Comparison of ENCODE assay signal across 25 mouse cellular contexts in genomic region chr12:89174306-89175159, GRCm38 (mm10).
DNase-seq lines count a peak whose midpoint lies in the region; ATAC-seq and TF ChIP-seq lines count a peak whose summit lies in the region.
"Had no signal": no experiment of that assay in that cellular context is flagged by ENCODE, and none has a peak within 500 bp of the region (broad histone marks: within the 10 kb centered on the region; RNA-seq: fewer than 3 reads in every experiment).

No protein-coding gene starts in this region.

- 70% methylated on average over 12 of the region's 12 CpGs for WGBS in heart, embryonic 12.5 days
- 41% methylated on average over 12 of the region's 12 CpGs for whole genome bisulfite sequencing in stomach, embryonic 14.5 days
- 47% methylated on average over 12 of the region's 12 CpGs for WGBS in stomach, postnatal 0 days

- no peak overlapping the region for H3K9ac ChIP-seq in heart, embryonic 12.5 days
- H3K9ac ChIP-seq in stomach, embryonic 14.5 days (replicated peaks; ENCODE audit: low read depth, low read length): no peak overlapping the region
- H3K9ac ChIP-seq in stomach, postnatal 0 days (ENCODE audit: low read length): no peak overlapping the region
- H3K9ac ChIP-seq: heart, embryonic 15.5 days; liver, embryonic 15.5 days; neural tube, embryonic 13.5 days had no signal

- H3K36me3 ChIP-seq in heart, embryonic 12.5 days: no peaks in the 10 kb centered on the region
- no peaks in the 10 kb centered on the region for H3K36me3 ChIP-seq in stomach, embryonic 14.5 days (ENCODE audit: control insufficient read depth, insufficient read depth, low read length)
- no peaks in the 10 kb centered on the region for H3K36me3 ChIP-seq in stomach, postnatal 0 days (ENCODE audit: control insufficient read depth, insufficient read depth, low read length)
- H3K36me3 ChIP-seq: heart, embryonic 15.5 days; limb, embryonic 10.5 days; liver, embryonic 15.5 days; neural tube, embryonic 13.5 days had no signal

- H3K4me2 ChIP-seq in heart, embryonic 12.5 days: no peak overlapping the region
- no peak overlapping the region for H3K4me2 ChIP-seq in stomach, embryonic 14.5 days (replicated peaks; ENCODE audit: low read depth, low read length)
- no peak overlapping the region for H3K4me2 ChIP-seq in stomach, postnatal 0 days (replicated peaks; ENCODE audit: low read depth)
- H3K4me2 ChIP-seq: heart, embryonic 15.5 days; liver, embryonic 15.5 days; neural tube, embryonic 13.5 days had no signal

- H3K9me3 ChIP-seq in heart, embryonic 12.5 days (replicated peaks): no peaks in the 10 kb centered on the region
- H3K9me3 ChIP-seq in stomach, embryonic 14.5 days (ENCODE audit: control insufficient read depth, low read depth, low read length): no peaks in the 10 kb centered on the region
- no peaks in the 10 kb centered on the region for H3K9me3 ChIP-seq in stomach, postnatal 0 days (ENCODE audit: control insufficient read depth, low read length)
- H3K9me3 ChIP-seq: heart, embryonic 15.5 days; limb, embryonic 10.5 days; liver, embryonic 15.5 days; neural tube, embryonic 13.5 days had no signal

- TF ChIP-seq CTCF in stomach, postnatal 0 days (IDR thresholded peaks at IDR 0.05; ENCODE audit: low read depth): no peak

- TF ChIP-seq EP300 in stomach, postnatal 0 days (optimal IDR thresholded peaks at IDR 0.05): no peak

- no peak overlapping the region for H3K4me3 ChIP-seq in heart, embryonic 12.5 days
- no peak overlapping the region for H3K4me3 ChIP-seq in stomach, embryonic 14.5 days (ENCODE audit: low read depth, low read length)
- H3K4me3 ChIP-seq in stomach, postnatal 0 days (ENCODE audit: low read depth, low read length): no peak overlapping the region
- H3K4me3 ChIP-seq: heart, embryonic 15.5 days; left cerebral cortex, adult 2 months; limb, embryonic 10.5 days; liver, embryonic 15.5 days; myocyte; neural tube, embryonic 13.5 days had no signal

- DNase-seq in cerebellum, postnatal 10 days: peak; percentile 13 to 16
- DNase-seq in cerebellum, postnatal 25 days: no peak
- DNase-seq in heart, adult 11 months: peak; percentile 81
- no peak for DNase-seq in stomach, postnatal 0 days (ENCODE audit: low spot score)
- no peak for DNase-seq in thymus, postnatal 4 days
- DNase-seq: adrenal gland, adult 8-10 months; cerebellum, adult 8-10 months; gastrocnemius, postnatal 36 days; heart, postnatal 36 days; kidney, adult 18-20 months; kidney, postnatal 10 days; liver; retina, postnatal 1 day; thymus, postnatal 25 days had no signal

- no peak overlapping the region for H3K27ac ChIP-seq in heart, embryonic 12.5 days (ENCODE audit: poor library complexity, severe bottlenecking)
- H3K27ac ChIP-seq in stomach, embryonic 14.5 days (ENCODE audit: low read length): no peak overlapping the region
- H3K27ac ChIP-seq in stomach, postnatal 0 days (replicated peaks): no peak overlapping the region
- H3K27ac ChIP-seq: heart, embryonic 15.5 days; left cerebral cortex, adult 2 months; limb, embryonic 10.5 days; liver, embryonic 15.5 days; macrophage; neural tube, embryonic 13.5 days had no signal

- no peaks in the 10 kb centered on the region for H3K27me3 ChIP-seq in heart, embryonic 12.5 days (replicated peaks)
- H3K27me3 ChIP-seq in stomach, embryonic 14.5 days (ENCODE audit: control insufficient read depth, insufficient read depth, low read length): no peaks in the 10 kb centered on the region
- no peaks in the 10 kb centered on the region for H3K27me3 ChIP-seq in stomach, postnatal 0 days (ENCODE audit: control insufficient read depth, insufficient read depth, low read length)
- H3K27me3 ChIP-seq: heart, embryonic 15.5 days; liver, embryonic 15.5 days; neural tube, embryonic 13.5 days had no signal

- peaks cover 8% of the 10 kb centered on the region; the same call in 1 of the 2 replicates for H3K4me1 ChIP-seq in heart, embryonic 12.5 days (replicated peaks)
- no peaks in the 10 kb centered on the region for H3K4me1 ChIP-seq in stomach, embryonic 14.5 days (ENCODE audit: control insufficient read depth, insufficient read depth, low read length)
- no peaks in the 10 kb centered on the region for H3K4me1 ChIP-seq in stomach, postnatal 0 days (replicated peaks; ENCODE audit: control insufficient read depth, insufficient read depth)
- H3K4me1 ChIP-seq: heart, embryonic 15.5 days; limb, embryonic 10.5 days; liver, embryonic 15.5 days had no signal

- no peak for ATAC-seq in heart, embryonic 12.5 days (ENCODE audit: insufficient number of reproducible peaks, low FRiP score)
- 0 out of 2 replicates have a peak, but pooled peaks have one; percentile 58 for ATAC-seq in stomach, embryonic 14.5 days (ENCODE audit: insufficient number of reproducible peaks, insufficient read depth, low FRiP score, low read depth)
- ATAC-seq in stomach, postnatal 0 days (ENCODE audit: low FRiP score, low TSS enrichment): no peak
- ATAC-seq: activated CD4-positive, CD25-positive, alpha-beta regulatory T cell, adult 4 months; inflammation-experienced regulatory T-cells, adult 6 months had no signal

Comparison
In these comparisons a context has a peak if more than half of its experiments do, and no peak if none do; other contexts are left out.
1. DNase-seq: peak in cerebellum, postnatal 10 days (2 of 2) and heart, adult 11 months (single experiment); none in cerebellum, postnatal 25 days (0 of 2), stomach, postnatal 0 days (single experiment) and thymus, postnatal 4 days (single experiment).